In the genomic region with DNA sequence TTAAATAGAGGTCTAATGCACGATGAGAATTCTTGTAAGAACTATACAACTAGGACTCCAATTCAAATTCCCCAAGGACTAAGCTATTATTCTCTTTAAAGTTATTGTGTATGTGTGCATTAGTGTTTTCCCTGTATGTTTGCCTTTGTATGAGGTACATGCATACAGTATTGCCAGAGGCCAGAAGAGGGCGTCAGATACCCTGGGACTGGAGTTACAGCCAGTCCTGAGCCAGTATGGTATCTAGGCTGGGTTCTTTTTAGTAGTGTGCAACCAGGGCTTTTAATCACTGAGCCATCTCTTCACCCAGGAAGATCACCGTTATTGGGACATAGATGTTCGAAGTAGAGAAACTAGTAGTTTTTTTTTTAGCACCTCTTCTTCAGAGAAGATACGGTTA, we compare ENCODE assay signal across 12 mouse cellular contexts.
DNase-seq lines count a peak whose midpoint lies in the region; ATAC-seq and TF ChIP-seq lines count a peak whose summit lies in the region.
"Had no signal": no experiment of that assay in that cellular context is flagged by ENCODE, and none has a peak within 500 bp of the region (broad histone marks: within the 10 kb centered on the region; RNA-seq: fewer than 3 reads in every experiment).

No protein-coding gene starts in this region.

- no peak for ATAC-seq in heart, embryonic 11.5 days (replicated peaks; ENCODE audit: insufficient number of reproducible peaks, low FRiP score, low TSS enrichment)
- no peak for ATAC-seq in midbrain, embryonic 11.5 days (ENCODE audit: low FRiP score)
- ATAC-seq in midbrain, embryonic 13.5 days = no peak

- H3K4me3 ChIP-seq in heart, embryonic 11.5 days (ENCODE audit: low read depth, low read length) = no peak overlapping the region
- no peak overlapping the region for H3K4me3 ChIP-seq in midbrain, embryonic 11.5 days (ENCODE audit: low read depth, low read length)
- H3K4me3 ChIP-seq in midbrain, embryonic 13.5 days (replicated peaks) = no peak overlapping the region
- H3K4me3 ChIP-seq in thymus, adult 2 months (ENCODE audit: control insufficient read depth, insufficient read depth, low read length) = no peak overlapping the region
- H3K4me3 ChIP-seq: hindbrain, embryonic 15.5 days; limb, embryonic 12.5 days had no signal

- no peak overlapping the region for H3K4me2 ChIP-seq in heart, embryonic 11.5 days
- no peak overlapping the region for H3K4me2 ChIP-seq in midbrain, embryonic 11.5 days
- no peak overlapping the region for H3K4me2 ChIP-seq in midbrain, embryonic 13.5 days (replicated peaks)
- H3K4me2 ChIP-seq: hindbrain, embryonic 15.5 days; limb, embryonic 12.5 days had no signal

- no peaks in the 10 kb centered on the region for H3K36me3 ChIP-seq in heart, embryonic 11.5 days (ENCODE audit: control insufficient read depth, insufficient read depth, low read length)
- H3K36me3 ChIP-seq in midbrain, embryonic 11.5 days (ENCODE audit: control insufficient read depth, insufficient read depth, low read length) = no peaks in the 10 kb centered on the region
- H3K36me3 ChIP-seq in midbrain, embryonic 13.5 days = no peaks in the 10 kb centered on the region
- no peaks in the 10 kb centered on the region for H3K36me3 ChIP-seq in thymus, adult 2 months (ENCODE audit: control insufficient read depth, insufficient read depth, low read length)
- H3K36me3 ChIP-seq: hindbrain, embryonic 15.5 days; limb, embryonic 12.5 days had no signal

- TF ChIP-seq POLR2A in thymus, adult 2 months (IDR thresholded peaks at IDR 0.05; ENCODE audit: control insufficient read depth, extremely low read depth, insufficient read depth, low read length, poor library complexity) = no peak

- no peaks in the 10 kb centered on the region for H3K9me3 ChIP-seq in heart, embryonic 11.5 days (replicated peaks; ENCODE audit: control insufficient read depth, low read length)
- H3K9me3 ChIP-seq in midbrain, embryonic 11.5 days (ENCODE audit: control insufficient read depth, low read length) = no peaks in the 10 kb centered on the region
- H3K9me3 ChIP-seq in midbrain, embryonic 13.5 days = no peaks in the 10 kb centered on the region
- H3K9me3 ChIP-seq: hindbrain, embryonic 15.5 days; limb, embryonic 12.5 days had no signal

- H3K27ac ChIP-seq in heart, embryonic 11.5 days (ENCODE audit: low read depth, low read length) = no peak overlapping the region
- H3K27ac ChIP-seq in midbrain, embryonic 11.5 days (ENCODE audit: low read depth, low read length) = no peak overlapping the region
- H3K27ac ChIP-seq in midbrain, embryonic 13.5 days = no peak overlapping the region
- H3K27ac ChIP-seq in thymus, adult 2 months (ENCODE audit: control insufficient read depth, insufficient read depth, low read length) = no peak overlapping the region
- H3K27ac ChIP-seq: hindbrain, embryonic 15.5 days; limb, embryonic 12.5 days had no signal

- peak; percentile 31 for DNase-seq in heart, postnatal 4 days
- DNase-seq in midbrain, embryonic 11.5 days (ENCODE audit: low spot score, missing footprints) = peak; percentile 77
- DNase-seq in brain, adult 2 months (ENCODE audit: low read depth, low spot score) = peak; percentile 36
- DNase-seq in mesoderm, embryonic 11.5 days (ENCODE audit: low read depth, low spot score) = peak; percentile 30
- no peak for DNase-seq in thymus, adult 2 months
- DNase-seq in thymus, postnatal 25 days = no peak
- DNase-seq: right cerebral cortex, postnatal 4 days; thymus, postnatal 4 days had no signal

- H3K27me3 ChIP-seq in heart, embryonic 11.5 days (ENCODE audit: control insufficient read depth, insufficient read depth, low read length) = no peaks in the 10 kb centered on the region
- H3K27me3 ChIP-seq in midbrain, embryonic 11.5 days (ENCODE audit: control insufficient read depth, insufficient read depth, low read length) = no peaks in the 10 kb centered on the region
- H3K27me3 ChIP-seq in midbrain, embryonic 13.5 days = no peaks in the 10 kb centered on the region
- H3K27me3 ChIP-seq in thymus, adult 2 months (ENCODE audit: control insufficient read depth, insufficient read depth, low read length) = no peaks in the 10 kb centered on the region
- H3K27me3 ChIP-seq: hindbrain, embryonic 15.5 days; limb, embryonic 12.5 days had no signal

- H3K4me1 ChIP-seq in heart, embryonic 11.5 days (ENCODE audit: control insufficient read depth, insufficient read depth, low read length) = no peaks in the 10 kb centered on the region
- peaks cover 5% of the 10 kb centered on the region; the same call in 1 of the 2 replicates for H3K4me1 ChIP-seq in midbrain, embryonic 11.5 days (ENCODE audit: control insufficient read depth, insufficient read depth, low read length)
- H3K4me1 ChIP-seq in midbrain, embryonic 13.5 days (replicated peaks) = 0 out of 2 replicates have a peak, but pooled peaks cover 4% of the 10 kb centered on the region
- no peaks in the 10 kb centered on the region for H3K4me1 ChIP-seq in thymus, adult 2 months (replicated peaks; ENCODE audit: control insufficient read depth, insufficient read depth, low read length)
- H3K4me1 ChIP-seq: hindbrain, embryonic 15.5 days; limb, embryonic 12.5 days had no signal

- no peak overlapping the region for H3K9ac ChIP-seq in heart, embryonic 11.5 days (ENCODE audit: low read depth, low read length)
- H3K9ac ChIP-seq in midbrain, embryonic 11.5 days (ENCODE audit: low read length) = no peak overlapping the region
- H3K9ac ChIP-seq in midbrain, embryonic 13.5 days (replicated peaks) = no peak overlapping the region
- H3K9ac ChIP-seq: hindbrain, embryonic 15.5 days; limb, embryonic 12.5 days had no signal

- TF ChIP-seq CTCF in thymus, adult 2 months (IDR thresholded peaks at IDR 0.05; ENCODE audit: borderline replicate concordance, control insufficient read depth, extremely low read depth, insufficient read depth, low read length, poor library complexity) = no peak

- 58% methylated on average over 5 of the region's 5 CpGs for WGBS in heart, embryonic 11.5 days (ENCODE audit: insufficient replicate concordance)
- 67% methylated on average over 5 of the region's 5 CpGs for WGBS in midbrain, embryonic 11.5 days
- WGBS in midbrain, embryonic 13.5 days = 62% methylated on average over 5 of the region's 5 CpGs
- WGBS in thymus, adult 2 months = 70% methylated on average over 5 of the region's 5 CpGs

Comparison
In these comparisons a context has a peak if more than half of its experiments do, and no peak if none do; other contexts are left out.
1. DNase-seq: peak in heart, postnatal 4 days (single experiment), midbrain, embryonic 11.5 days (single experiment), brain, adult 2 months (single experiment) and mesoderm, embryonic 11.5 days (single experiment); none in thymus, adult 2 months (single experiment) and thymus, postnatal 25 days (single experiment).